27 mouse cellular contexts compared by ENCODE assay signal in the genomic region with DNA sequence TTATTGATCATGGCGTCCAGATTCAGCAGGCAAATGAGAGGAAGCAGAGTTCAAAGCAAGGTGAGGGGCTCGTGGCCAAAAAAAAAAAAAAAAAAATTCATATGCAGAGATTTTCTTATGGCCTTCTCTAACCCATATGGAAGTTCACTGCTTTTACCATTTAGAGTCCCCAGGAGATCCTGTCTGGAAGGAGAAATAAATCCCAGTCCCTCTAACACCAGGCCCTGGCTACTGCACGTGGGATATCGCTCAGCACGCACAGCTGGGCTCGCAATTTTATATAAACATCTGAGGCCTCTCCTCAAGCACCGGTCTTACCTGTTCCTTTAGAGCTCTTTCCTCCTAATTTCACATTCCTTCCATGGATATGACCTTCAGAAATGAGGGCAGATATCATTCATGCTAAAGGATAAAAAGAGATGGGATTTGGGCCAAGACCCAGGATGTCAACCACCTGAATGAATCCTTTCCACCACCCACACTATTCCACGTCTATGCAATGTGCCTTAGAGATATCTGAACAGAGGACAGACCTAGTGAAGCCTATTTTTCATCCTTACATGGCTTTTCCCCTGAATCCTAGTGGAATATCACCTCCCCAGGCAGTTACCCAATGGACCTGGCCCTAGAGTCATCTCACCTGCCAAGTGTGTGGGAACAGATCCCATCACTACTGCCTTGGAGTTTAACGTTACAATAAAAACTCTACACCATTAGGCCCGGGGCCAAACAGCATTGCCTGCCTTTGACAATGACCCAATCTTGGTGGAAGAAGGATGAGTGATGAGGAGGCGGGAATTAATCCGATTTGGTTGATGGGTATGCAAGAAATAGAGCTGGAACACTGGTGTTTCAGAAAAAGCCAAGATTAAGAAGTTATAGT.
A peak's percentile ranks its signal among the peaks of the same experiment; 100 is the strongest.
DNase-seq lines count a peak whose midpoint lies in the region; ATAC-seq and TF ChIP-seq lines count a peak whose summit lies in the region.
"Had no signal": no experiment of that assay in that cellular context is flagged by ENCODE, and none has a peak within 500 bp of the region (broad histone marks: within the 10 kb centered on the region; RNA-seq: fewer than 3 reads in every experiment).

No protein-coding gene starts in this region.

- H3K9ac ChIP-seq in liver, adult 2 months (ENCODE audit: low read depth, low read length): no peak overlapping the region
- no peak overlapping the region for H3K9ac ChIP-seq in liver, embryonic 12.5 days
- H3K9ac ChIP-seq in limb, embryonic 15.5 days: no peak overlapping the region
- H3K9ac ChIP-seq: embryonic facial prominence, embryonic 13.5 days; forebrain, postnatal 0 days; heart, embryonic 12.5 days; intestine, embryonic 15.5 days; lung, embryonic 14.5 days; neural tube, embryonic 13.5 days had no signal

- no peak for ATAC-seq in liver, embryonic 12.5 days
- ATAC-seq in limb, embryonic 15.5 days (ENCODE audit: insufficient number of reproducible peaks, low FRiP score, low TSS enrichment, low read depth): no peak
- ATAC-seq: forebrain, postnatal 0 days; hindbrain, embryonic 16.5 days; intestine, embryonic 15.5 days had no signal

- no peak overlapping the region for H3K4me2 ChIP-seq in liver, embryonic 12.5 days
- no peak overlapping the region for H3K4me2 ChIP-seq in limb, embryonic 15.5 days
- H3K4me2 ChIP-seq: heart, embryonic 12.5 days; intestine, embryonic 15.5 days; liver, embryonic 11.5 days; lung, embryonic 14.5 days; neural tube, embryonic 13.5 days had no signal

- 82% methylated on average over 12 of the region's 12 CpGs for WGBS in liver, adult 2 months
- WGBS in liver, embryonic 12.5 days (ENCODE audit: insufficient replicate concordance): 69% methylated on average over 12 of the region's 12 CpGs
- 40% methylated on average over 12 of the region's 12 CpGs for WGBS in limb, embryonic 15.5 days
- 76% methylated on average over 12 of the region's 12 CpGs for WGBS in lung, adult 2 months
- 79% methylated on average over 12 of the region's 12 CpGs for WGBS in cerebellum, adult 2 months

- TF ChIP-seq POLR2A in liver, adult 2 months (IDR thresholded peaks at IDR 0.05; ENCODE audit: extremely low read depth, insufficient read depth, low read length): no peak
- no peak for TF ChIP-seq POLR2A in lung, adult 2 months (IDR thresholded peaks at IDR 0.05; ENCODE audit: borderline replicate concordance, extremely low read depth, low read depth, low read length)
- no peak for TF ChIP-seq POLR2A in cerebellum, adult 2 months (IDR thresholded peaks at IDR 0.05; ENCODE audit: borderline replicate concordance, insufficient read depth, low read length)

- no peak for TF ChIP-seq CTCF in liver, adult 2 months (IDR thresholded peaks at IDR 0.05; ENCODE audit: low read depth, low read length)
- no peak for TF ChIP-seq CTCF in lung, adult 2 months (IDR thresholded peaks at IDR 0.05; ENCODE audit: insufficient read depth, low read length)
- TF ChIP-seq CTCF in cerebellum, adult 2 months (IDR thresholded peaks at IDR 0.05; ENCODE audit: borderline replicate concordance, insufficient read depth, low read depth, low read length): no peak

- intact Hi-C loops in gastrocnemius, postnatal 14 days (cut with DNase I; ENCODE audit: low total_unique reads): no loop called here

- H3K27me3 ChIP-seq in liver, adult 2 months (ENCODE audit: control insufficient read depth, insufficient read depth, low read length): no peaks in the 10 kb centered on the region
- no peaks in the 10 kb centered on the region for H3K27me3 ChIP-seq in liver, embryonic 12.5 days (replicated peaks)
- no peaks in the 10 kb centered on the region for H3K27me3 ChIP-seq in limb, embryonic 15.5 days
- H3K27me3 ChIP-seq in cerebellum, adult 2 months (ENCODE audit: control insufficient read depth, insufficient read depth, low read length): no peaks in the 10 kb centered on the region
- H3K27me3 ChIP-seq: embryonic facial prominence, embryonic 13.5 days; heart, embryonic 12.5 days; intestine, embryonic 15.5 days; megakaryocyte, embryonic 14.5 days; neural tube, embryonic 13.5 days had no signal

- H3K27ac ChIP-seq in liver, adult 2 months (replicated peaks; ENCODE audit: insufficient read depth, low read depth, low read length): no peak overlapping the region
- H3K27ac ChIP-seq in liver, embryonic 12.5 days: no peak overlapping the region
- H3K27ac ChIP-seq in limb, embryonic 15.5 days: peak overlapping the region; percentile 22; the same call in 1 of the 2 replicates
- no peak overlapping the region for H3K27ac ChIP-seq in cerebellum, adult 2 months (ENCODE audit: insufficient read depth, low read length)
- H3K27ac ChIP-seq: embryonic facial prominence, embryonic 13.5 days; hindbrain, embryonic 10.5 days; intestine, embryonic 15.5 days; neural tube, embryonic 13.5 days had no signal

- no peaks in the 10 kb centered on the region for H3K36me3 ChIP-seq in liver, adult 2 months (ENCODE audit: control insufficient read depth, insufficient read depth, low read length)
- H3K36me3 ChIP-seq in liver, embryonic 12.5 days: no peaks in the 10 kb centered on the region
- H3K36me3 ChIP-seq in limb, embryonic 15.5 days: no peaks in the 10 kb centered on the region
- H3K36me3 ChIP-seq: embryonic facial prominence, embryonic 13.5 days; heart, embryonic 12.5 days; hindbrain, embryonic 10.5 days; intestine, embryonic 15.5 days; neural tube, embryonic 13.5 days had no signal

- no peaks in the 10 kb centered on the region for H3K9me3 ChIP-seq in liver, embryonic 12.5 days (replicated peaks)
- no peaks in the 10 kb centered on the region for H3K9me3 ChIP-seq in limb, embryonic 15.5 days
- H3K9me3 ChIP-seq: embryonic facial prominence, embryonic 13.5 days; heart, embryonic 12.5 days; hindbrain, embryonic 10.5 days; intestine, embryonic 15.5 days; megakaryocyte, embryonic 14.5 days; neural tube, embryonic 13.5 days had no signal

- DNase-seq in adrenal gland, postnatal 10 days: peak; percentile 65
- no peak for DNase-seq in adrenal gland, postnatal 4 days (ENCODE audit: low spot score in 2 of 2)
- DNase-seq in liver, adult 2 months (ENCODE audit: extremely low read depth, low read depth, low spot score): peak; percentile 34
- DNase-seq in gastrocnemius, postnatal 14 days: peak; percentile 7
- DNase-seq in lung, adult 2 months: no peak
- no peak for DNase-seq in cerebellum, adult 2 months
- DNase-seq: forebrain, postnatal 0 days; heart, adult 18-20 months; heart, postnatal 10 days; kidney, postnatal 36 days; lung, embryonic 14.5 days; lung, postnatal 36 days; midbrain, embryonic 14.5 days; retina, postnatal 1 day; right cerebral cortex, postnatal 25 days; thymus, postnatal 14 days had no signal

- H3K4me3 ChIP-seq in liver, adult 2 months (ENCODE audit: insufficient read depth, low read depth, low read length): no peak overlapping the region
- no peak overlapping the region for H3K4me3 ChIP-seq in liver, embryonic 12.5 days
- no peak overlapping the region for H3K4me3 ChIP-seq in limb, embryonic 15.5 days
- H3K4me3 ChIP-seq in lung, adult 2 months (replicated peaks; ENCODE audit: extremely low read depth, low read depth, low read length): no peak overlapping the region
- H3K4me3 ChIP-seq in cerebellum, adult 2 months (replicated peaks; ENCODE audit: insufficient read depth, low read depth, low read length): no peak overlapping the region
- H3K4me3 ChIP-seq: embryonic facial prominence, embryonic 13.5 days; heart, embryonic 12.5 days; hindbrain, embryonic 10.5 days; intestine, embryonic 15.5 days; megakaryocyte, embryonic 14.5 days; myocyte; neural tube, embryonic 13.5 days had no signal

- H3K4me1 ChIP-seq in liver, adult 2 months (ENCODE audit: control insufficient read depth, insufficient read depth, low read length): no peaks in the 10 kb centered on the region
- H3K4me1 ChIP-seq in liver, embryonic 12.5 days: no peaks in the 10 kb centered on the region
- peaks cover 11% of the 10 kb centered on the region for H3K4me1 ChIP-seq in limb, embryonic 15.5 days
- no peaks in the 10 kb centered on the region for H3K4me1 ChIP-seq in lung, adult 2 months (ENCODE audit: control insufficient read depth, insufficient read depth, low read length)
- no peaks in the 10 kb centered on the region for H3K4me1 ChIP-seq in cerebellum, adult 2 months (ENCODE audit: control insufficient read depth, insufficient read depth, low read length)
- H3K4me1 ChIP-seq: heart, embryonic 12.5 days; hindbrain, embryonic 10.5 days; intestine, embryonic 15.5 days; megakaryocyte, embryonic 14.5 days; neural tube, embryonic 13.5 days had no signal

- no peaks in the 10 kb centered on the region for H3K79me2 ChIP-seq in liver, adult 2 months (ENCODE audit: control insufficient read depth, insufficient read depth, low read length)

Comparison
In these comparisons a context has a peak if more than half of its experiments do, and no peak if none do; other contexts are left out.
1. DNase-seq: peak in adrenal gland, postnatal 10 days (single experiment), liver, adult 2 months (single experiment) and gastrocnemius, postnatal 14 days (single experiment); none in adrenal gland, postnatal 4 days (0 of 2), lung, adult 2 months (single experiment) and cerebellum, adult 2 months (0 of 2).